Mouse (Mus musculus) ES-Bruce4 (cell line): ENCODE data around the gene Cyp2t4. TPM values are rescaled to one million over a fixed set of nuclear protein-coding genes. Genes with fewer than 3 reads are reported as not detected.
A peak's percentile ranks its signal among the peaks of the same experiment; 100 is the strongest.

Experiments
- H3K27ac ChIP-seq: 2 replicates; pipeline ENCODE4 v1.5.1; 2012; ENCODE audit warnings: low read length, inconsistent platforms; ENCODE audit not compliant: insufficient read depth
- H3K27me3 ChIP-seq: 2 replicates; pipeline ENCODE4 v1.6.1; 2012; ENCODE audit warnings: mild to moderate bottlenecking, low read length, inconsistent platforms; ENCODE audit not compliant: control insufficient read depth, poor library complexity, insufficient read depth, severe bottlenecking
- H3K36me3 ChIP-seq: 2 replicates; pipeline ENCODE4 v1.6.1; 2012; ENCODE audit warnings: inconsistent platforms, mild to moderate bottlenecking, low read length, moderate library complexity; ENCODE audit not compliant: control insufficient read depth, poor library complexity, insufficient read depth, severe bottlenecking
- H3K4me1 ChIP-seq: one replicate; pipeline ENCODE4 v1.8.1; 2011; ENCODE audit warnings: low read length; ENCODE audit not compliant: control insufficient read depth, insufficient read depth
- H3K4me3 ChIP-seq: 2 replicates; pipeline ENCODE4 v1.5.1; 2011; ENCODE audit warnings: low read depth, mild to moderate bottlenecking, low read length
- H3K9ac ChIP-seq: 2 replicates; pipeline ENCODE4 v1.6.1; 2012; ENCODE audit warnings: low read depth, mild to moderate bottlenecking, inconsistent platforms; ENCODE audit not compliant: poor library complexity, severe bottlenecking
- H3K9me3 ChIP-seq: replicated peaks from 2 replicates; pipeline ENCODE4 v1.6.1; 2012; ENCODE audit warnings: mild to moderate bottlenecking, low read length, inconsistent platforms; ENCODE audit not compliant: control insufficient read depth, poor library complexity, insufficient read depth, severe bottlenecking
- CTCF ChIP-seq: IDR thresholded peaks from one replicate; pipeline ENCODE4 v1.8.1; 2011; ENCODE audit warnings: low read depth, low read length
- EP300 ChIP-seq: IDR thresholded peaks from 2 replicates; pipeline ENCODE4 v1.6.1; 2011; ENCODE audit warnings: low read depth, low read length; ENCODE audit not compliant: insufficient read depth
- POLR2A ChIP-seq: IDR thresholded peaks from one replicate; pipeline ENCODE4 v1.8.1; 2011; ENCODE audit warnings: low read length; ENCODE audit not compliant: insufficient read depth
- polyA plus RNA-seq: library from polyadenylated mRNA; stranded (reverse); fragments of >200 nt; gene quantifications from 2 replicates; pipeline ENCODE4 v1.2.4, GENCODE M21; 2011; ENCODE audit warnings: low read depth; ENCODE audit not compliant: missing spikeins, insufficient read depth, insufficient read length

Gene Cyp2t4
- polyA plus RNA-seq, 1 experiment = not detected

DNA sequence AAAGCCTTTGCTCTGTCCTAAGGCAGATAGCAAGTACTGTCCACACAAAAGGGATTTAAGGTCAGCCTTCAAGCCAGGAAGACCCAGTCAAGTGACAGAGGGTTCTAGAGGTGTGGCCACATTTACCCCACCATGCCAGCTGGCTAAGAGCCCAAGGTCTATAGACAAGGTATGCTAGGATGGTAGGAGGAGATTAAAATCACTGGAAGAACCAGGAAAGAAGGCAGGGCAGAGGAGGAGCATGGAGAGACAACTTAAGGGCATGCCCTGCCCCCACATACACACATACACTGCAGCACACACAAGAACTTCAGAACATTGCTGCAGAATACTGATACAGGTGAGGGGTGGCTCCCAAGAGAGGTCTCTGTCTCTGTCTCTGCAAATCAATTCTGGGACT, 33.8 kb upstream of the Cyp2t4 start, which contains the start of gene Cyp2f2:
Gene Cyp2f2 (plus strand): TSS at position 234 of the 400 bp plus-strand sequence.
- Histone ChIP-seq H3K9me3 (no peaks in the 10 kb centered on the region), H3K4me3 (no peak within 1 kb of the TSS), H3K27ac (no peak within 1 kb of the TSS), H3K9ac (no peak within 1 kb of the TSS), H3K4me1 (no peaks in the 10 kb centered on the region), H3K36me3 (no peaks in the 10 kb centered on the region), H3K27me3 (no peaks in the 10 kb centered on the region)
- TF ChIP-seq EP300 (no peak), CTCF (no peak), POLR2A (no peak)

DNA sequence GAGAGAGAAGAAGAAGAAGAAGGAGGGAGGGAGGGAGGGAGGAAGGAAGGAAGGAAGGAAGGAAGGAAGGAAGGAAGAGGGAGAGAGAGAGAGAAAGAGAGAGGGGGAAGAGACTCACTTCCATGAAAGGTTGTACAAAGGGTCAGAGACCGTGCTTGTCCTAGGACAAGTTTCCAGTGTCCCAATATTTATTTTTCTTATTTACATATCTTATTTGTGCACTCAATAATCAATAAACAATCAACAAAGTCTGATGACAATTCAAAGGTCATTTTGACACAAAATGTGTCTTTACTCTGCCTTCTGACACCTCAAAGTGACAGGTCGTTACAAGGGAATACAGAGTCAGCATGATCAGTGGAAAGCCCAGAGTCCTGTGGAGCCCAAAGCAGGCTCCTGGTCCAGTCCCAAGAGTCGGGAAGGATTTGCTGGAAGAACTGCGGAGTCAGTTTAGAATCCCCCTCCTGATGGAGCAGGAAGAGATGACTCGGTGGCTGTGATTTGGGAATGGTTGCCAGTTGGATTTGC, 29.1 kb upstream of the Cyp2t4 start:
- no peak for TF ChIP-seq POLR2A
- TF ChIP-seq CTCF = no peak
- TF ChIP-seq EP300 = no peak
- Histone ChIP-seq H3K9me3 (no peaks in the 10 kb centered on the region), H3K36me3 (no peaks in the 10 kb centered on the region), H3K27me3 (no peaks in the 10 kb centered on the region), H3K27ac (no peak overlapping the region), H3K4me3 (no peak overlapping the region), H3K9ac (no peak overlapping the region), H3K4me1 (no peaks in the 10 kb centered on the region)

DNA sequence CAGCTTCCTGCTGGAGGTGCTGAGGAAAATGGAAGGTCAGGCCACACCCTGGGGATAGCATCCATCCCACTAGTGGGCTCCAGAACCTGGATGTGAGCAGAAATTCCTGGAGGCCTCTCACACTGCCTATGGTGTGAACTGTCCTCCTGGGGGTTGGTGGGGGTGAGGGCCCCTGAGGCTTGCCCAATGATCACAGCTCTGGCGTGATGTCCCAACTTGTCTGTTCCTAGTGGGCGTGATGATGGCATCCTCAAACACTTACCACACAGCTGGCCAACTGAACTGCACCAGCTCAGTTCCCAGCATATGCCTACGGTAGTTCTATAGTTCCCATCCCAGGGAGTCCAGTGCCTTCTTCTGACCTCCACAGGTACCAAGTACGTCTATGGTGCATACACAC, 28.5 kb upstream of the Cyp2t4 start:
- Histone ChIP-seq H3K27ac (no peak overlapping the region), H3K4me3 (no peak overlapping the region), H3K27me3 (no peaks in the 10 kb centered on the region), H3K4me1 (no peaks in the 10 kb centered on the region), H3K9ac (no peak overlapping the region), H3K36me3 (no peaks in the 10 kb centered on the region), H3K9me3 (no peaks in the 10 kb centered on the region)
- TF ChIP-seq CTCF = no peak
- TF ChIP-seq POLR2A = no peak
- TF ChIP-seq EP300 = no peak

DNA sequence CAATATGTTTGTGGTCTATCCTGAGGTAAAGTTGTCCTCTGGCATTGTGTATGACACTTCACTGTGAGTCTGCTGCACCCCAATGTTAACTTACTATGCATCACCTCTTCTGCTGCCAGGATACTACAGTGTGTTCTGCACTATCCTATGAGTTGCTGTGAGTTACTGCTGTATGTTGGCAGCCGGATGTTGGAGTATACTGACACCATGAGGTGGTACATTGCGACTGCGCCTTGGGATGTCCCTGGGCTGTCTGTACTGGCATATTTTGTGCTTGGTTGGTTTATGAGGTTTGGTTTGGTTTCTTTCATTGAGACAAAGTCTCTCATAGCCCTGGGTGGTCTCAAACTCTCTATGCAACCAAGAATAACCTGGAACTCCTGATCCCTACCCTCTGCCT, 25.4 kb upstream of the Cyp2t4 start:
- Histone ChIP-seq H3K4me3 (no peak overlapping the region), H3K27ac (no peak overlapping the region), H3K27me3 (no peaks in the 10 kb centered on the region), H3K9me3 (no peaks in the 10 kb centered on the region), H3K36me3 (no peaks in the 10 kb centered on the region), H3K4me1 (peaks cover 2% of the 10 kb centered on the region), H3K9ac (no peak overlapping the region)
- TF ChIP-seq EP300 = no peak
- peak; percentile 80 for TF ChIP-seq CTCF

DNA sequence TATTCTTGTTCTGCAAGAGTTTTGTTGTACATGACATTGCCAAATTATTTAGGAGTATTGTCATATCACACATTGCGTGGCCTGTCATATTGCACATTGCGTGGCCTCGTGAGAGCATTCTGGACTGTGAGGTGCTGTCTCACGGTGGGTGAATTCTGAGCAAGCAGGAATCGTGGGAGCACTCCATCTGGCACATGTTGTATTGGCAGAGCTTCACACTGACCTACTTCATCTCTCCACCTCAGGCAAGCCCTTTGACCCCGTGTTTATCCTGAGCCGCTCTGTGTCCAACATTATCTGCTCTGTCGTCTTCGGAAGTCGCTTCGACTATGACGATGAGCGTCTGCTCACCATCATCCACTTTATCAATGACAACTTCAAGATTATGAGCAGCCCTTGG, 24.6 kb upstream of the Cyp2t4 start:
- no peak overlapping the region for H3K4me3 ChIP-seq
- no peak for TF ChIP-seq POLR2A
- TF ChIP-seq CTCF = no peak
- no peak for TF ChIP-seq EP300

DNA sequence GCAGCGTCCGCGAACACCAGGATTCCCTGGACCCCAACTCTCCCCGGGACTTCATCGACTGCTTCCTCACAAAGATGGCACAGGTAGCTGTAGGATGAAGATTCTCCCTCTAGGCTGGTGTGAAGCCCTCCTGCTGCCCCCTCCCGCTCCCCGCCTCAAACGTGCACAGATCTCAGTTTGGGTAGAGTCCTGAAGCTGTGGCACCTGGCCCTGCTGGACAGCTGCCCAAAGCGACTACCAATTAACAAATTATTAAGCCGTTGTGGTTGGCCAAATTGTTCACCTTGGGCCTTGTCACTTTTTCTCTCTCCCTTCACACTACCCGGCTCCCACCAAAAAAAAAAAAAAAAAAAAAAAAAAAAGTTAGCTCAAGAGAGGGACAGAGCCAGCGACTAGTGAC, 23.7 kb upstream of the Cyp2t4 start:
- TF ChIP-seq CTCF = no peak
- TF ChIP-seq EP300 = no peak
- no peak for TF ChIP-seq POLR2A
- Histone ChIP-seq H3K27ac (no peak overlapping the region), H3K9ac (no peak overlapping the region), H3K4me3 (no peak overlapping the region), H3K9me3 (no peaks in the 10 kb centered on the region), H3K4me1 (peaks cover 2% of the 10 kb centered on the region), H3K36me3 (no peaks in the 10 kb centered on the region), H3K27me3 (no peaks in the 10 kb centered on the region)

More for the DNA sequence above, 24.6 kb upstream of the Cyp2t4 start:
- Histone ChIP-seq H3K36me3 (no peaks in the 10 kb centered on the region), H3K4me1 (peaks cover 2% of the 10 kb centered on the region), H3K9ac (no peak overlapping the region), H3K27me3 (no peaks in the 10 kb centered on the region), H3K27ac (no peak overlapping the region), H3K9me3 (no peaks in the 10 kb centered on the region)
